Mouse (Mus musculus) small intestine, adult 2 months (tissue): Measurements from ENCODE around the gene Spag8. TPM values are rescaled to one million over a fixed set of nuclear protein-coding genes. Genes with fewer than 3 reads are reported as not detected.

Source experiments
- H3K27ac ChIP-seq: fragments of 200-500 bp; 2 replicates; pipeline ENCODE4 v1.5.1; 2012; ENCODE audit warnings: low read depth, low read length, control low read depth, inconsistent platforms; ENCODE audit not compliant: insufficient read depth
- H3K27me3 ChIP-seq: fragments of 200-500 bp; 2 replicates; pipeline ENCODE4 v1.6.1; 2012; ENCODE audit warnings: mild to moderate bottlenecking, moderate library complexity, low read length, inconsistent platforms; ENCODE audit not compliant: control insufficient read depth, insufficient read depth
- H3K36me3 ChIP-seq: fragments of 200-500 bp; 2 replicates; pipeline ENCODE4 v1.6.1; 2012; ENCODE audit warnings: mild to moderate bottlenecking, low read length, control low read depth, inconsistent platforms; ENCODE audit not compliant: control insufficient read depth, insufficient read depth
- H3K4me1 ChIP-seq: fragments of 200-500 bp; 2 replicates; pipeline ENCODE4 v1.6.1; 2012; ENCODE audit warnings: low read length, inconsistent platforms, mixed read lengths; ENCODE audit not compliant: control insufficient read depth, insufficient read depth, insufficient read length
- H3K4me3 ChIP-seq: fragments of 200-500 bp; 2 replicates; pipeline ENCODE4 v1.5.1; 2012; ENCODE audit warnings: low read depth, mild to moderate bottlenecking, control low read depth, inconsistent platforms, low read length, moderate library complexity
- CTCF ChIP-seq: fragments of 200-500 bp; IDR thresholded peaks from 2 replicates; pipeline ENCODE4 v1.5.1; 2012; ENCODE audit warnings: low read depth, mild to moderate bottlenecking, control low read depth, inconsistent platforms, low read length, moderate library complexity, mixed read lengths; ENCODE audit not compliant: insufficient replicate concordance, insufficient read length; ENCODE audit errors: extremely low read depth
- POLR2A ChIP-seq: fragments of 200-500 bp; IDR thresholded peaks from 2 replicates; pipeline ENCODE4 v1.6.1; 2012; ENCODE audit warnings: low read depth, mild to moderate bottlenecking, control low read depth, inconsistent platforms, low read length, moderate library complexity
- WGBS: fragments of 180-500 bp; shearing (Covaris S2); methylation state at CpG from one replicate; pipeline ENCODE4 v1.1.7; 2018; 5-methylcytosine and 5-hydroxymethylcytosine counted together
- polyA plus RNA-seq: library from polyadenylated mRNA; depleted of rRNA; stranded (reverse); fragments of >200 nt; gene quantifications from 2 replicates; pipeline ENCODE4 v1.2.3, GENCODE M21; 2012; rRNA removed

The Spag8 gene
- 0.39 and 0.63 TPM in 2 replicates for polyA plus RNA-seq

DNA sequence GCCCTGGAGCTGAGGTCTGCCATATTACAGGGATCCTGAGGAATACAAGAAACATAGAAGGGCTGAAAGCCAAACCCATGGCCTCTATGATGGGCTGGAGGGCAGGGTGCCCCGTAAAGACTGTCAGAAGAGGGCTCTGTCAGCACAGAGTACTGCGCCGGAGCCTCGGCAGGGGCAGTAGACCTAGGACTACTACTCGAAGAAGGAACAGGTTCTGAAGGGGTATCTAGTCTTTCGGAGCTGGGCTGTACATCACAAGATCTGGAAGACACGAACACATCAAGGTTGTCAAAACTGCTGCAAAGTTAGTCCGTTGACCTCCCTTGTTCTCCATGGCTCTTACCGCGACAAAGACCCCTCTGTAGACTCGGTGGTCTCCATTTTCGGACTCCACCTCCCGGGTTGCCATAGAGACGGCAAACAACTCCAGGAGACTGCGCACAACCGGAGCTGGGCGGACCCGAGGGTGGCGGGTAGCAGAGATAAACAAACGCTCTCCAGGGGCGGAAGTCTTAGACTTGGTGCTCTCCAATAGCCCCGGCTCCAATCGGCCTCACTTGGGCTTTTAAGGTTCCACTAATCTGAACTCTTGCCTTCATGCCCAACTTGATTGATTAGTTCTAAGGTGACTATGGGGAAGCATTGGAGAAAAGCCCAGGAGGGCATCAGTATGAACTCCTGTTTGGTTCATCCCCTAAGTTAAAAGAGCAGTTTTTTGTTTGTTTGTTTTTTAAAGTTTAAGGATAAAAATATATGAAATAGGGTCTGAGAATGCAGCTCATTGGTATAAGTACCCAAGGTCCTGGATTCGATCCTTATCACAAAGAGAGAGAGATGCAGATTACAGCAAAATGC is at the start of gene Spag8:
Gene Spag8 (minus strand): TSS at position 434 of the 855 bp plus-strand sequence.
- H3K4me3 ChIP-seq, result peak within 1 kb of the TSS; percentile 17
- TF ChIP-seq POLR2A (no peak), CTCF (no peak)
- H3K27ac ChIP-seq, result no peak within 1 kb of the TSS
- WGBS, result 36% methylated on average over 24 of the region's 24 CpGs
- no peaks in the 10 kb centered on the region for H3K27me3 ChIP-seq
- no peaks in the 10 kb centered on the region for H3K36me3 ChIP-seq
- no peaks in the 10 kb centered on the region for H3K4me1 ChIP-seq

- Histone ChIP-seq H3K36me3 (no peaks in the 10 kb centered on the region), H3K4me3 (no peak within 1 kb of the TSS), H3K27ac (no peak within 1 kb of the TSS), H3K27me3 (no peaks in the 10 kb centered on the region), H3K4me1 (no peaks in the 10 kb centered on the region)
- TF ChIP-seq POLR2A (no peak), CTCF (no peak)
- WGBS, result 75% methylated on average over 6 of the region's 6 CpGs
Observed at GRCm38 (mm10) chr4:43700707-43701106, 47.3 kb upstream of the Spag8 start, which contains the start of gene Olfr70. Olfr70 (minus strand) TSS chr4:43700807.

DNA sequence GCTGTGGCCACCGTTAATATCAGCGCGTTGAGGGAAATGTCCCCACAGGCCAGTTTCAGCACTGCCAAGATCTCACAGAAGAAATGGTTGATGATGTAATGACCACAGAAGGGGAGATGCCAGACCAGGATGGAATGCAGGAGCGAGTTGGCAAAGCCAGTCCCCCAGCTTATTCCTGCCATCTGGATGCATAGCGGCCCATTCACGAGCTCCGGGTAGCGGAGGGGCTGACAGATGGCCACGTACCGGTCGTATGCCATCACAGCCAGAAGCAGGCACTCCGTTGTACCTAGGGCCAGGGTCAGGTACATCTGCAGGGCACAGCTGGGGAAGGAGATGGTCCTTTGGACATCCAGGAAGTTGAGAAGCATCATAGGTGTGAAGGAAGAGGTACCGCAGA is 43.2 kb upstream of the Spag8 start:
- no peaks in the 10 kb centered on the region for H3K36me3 ChIP-seq
- peaks cover 5% of the 10 kb centered on the region for H3K4me1 ChIP-seq
- 93% methylated on average over 13 of the region's 13 CpGs for WGBS
- TF ChIP-seq CTCF (no peak), POLR2A (no peak)
- H3K27ac ChIP-seq, result no peak overlapping the region
- H3K27me3 ChIP-seq, result no peaks in the 10 kb centered on the region
- H3K4me3 ChIP-seq, result no peak overlapping the region

- Histone ChIP-seq H3K27ac (no peak overlapping the region), H3K27me3 (no peaks in the 10 kb centered on the region), H3K36me3 (no peaks in the 10 kb centered on the region), H3K4me3 (no peak overlapping the region), H3K4me1 (peaks cover 5% of the 10 kb centered on the region)
- TF ChIP-seq POLR2A, result no peak
- no peak for TF ChIP-seq CTCF
- 11% methylated on average over 9 of the region's 9 CpGs for WGBS
Observed at GRCm38 (mm10) chr4:43695249-43695671, 41.9 kb upstream of the Spag8 start.

DNA sequence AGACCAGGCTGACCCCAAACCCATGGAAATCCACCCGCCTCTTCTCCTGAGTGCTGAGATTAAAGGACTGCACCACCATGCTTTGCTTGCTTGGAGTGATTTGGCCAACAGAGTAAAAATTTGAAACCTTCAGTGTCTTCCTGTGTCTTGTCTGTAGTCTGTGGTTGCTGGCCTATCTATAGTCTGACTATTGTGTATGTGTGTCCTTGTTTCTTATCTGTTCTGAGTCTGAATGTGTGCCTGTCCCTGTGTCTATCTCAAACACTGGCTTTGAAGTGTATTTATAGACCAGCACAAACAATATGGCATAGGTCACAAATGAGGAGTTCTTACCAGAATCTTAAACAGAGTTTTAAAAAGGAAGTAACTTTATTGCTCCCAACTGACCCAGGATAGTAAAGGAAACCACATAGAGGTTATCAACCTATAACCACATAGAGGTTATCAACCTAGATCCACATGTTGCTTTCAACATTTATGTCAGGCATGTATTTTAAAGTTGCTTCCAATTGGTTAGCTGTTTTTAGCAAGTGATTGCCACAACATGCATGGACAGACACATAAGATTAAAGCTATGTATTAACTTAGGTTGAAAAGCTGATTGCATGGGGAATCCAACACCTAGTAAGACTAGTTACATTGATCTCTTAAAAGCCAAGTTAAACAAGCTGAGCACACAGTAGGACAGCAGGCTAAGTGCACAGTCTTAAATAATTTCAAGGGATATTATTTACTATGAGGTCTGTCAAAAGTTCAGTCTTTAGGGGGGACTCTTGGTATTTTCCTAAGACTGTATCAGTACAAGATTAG is 41.2 kb upstream of the Spag8 start:
- TF ChIP-seq CTCF (no peak), POLR2A (no peak)
- H3K4me1 ChIP-seq, result peaks cover 5% of the 10 kb centered on the region

DNA sequence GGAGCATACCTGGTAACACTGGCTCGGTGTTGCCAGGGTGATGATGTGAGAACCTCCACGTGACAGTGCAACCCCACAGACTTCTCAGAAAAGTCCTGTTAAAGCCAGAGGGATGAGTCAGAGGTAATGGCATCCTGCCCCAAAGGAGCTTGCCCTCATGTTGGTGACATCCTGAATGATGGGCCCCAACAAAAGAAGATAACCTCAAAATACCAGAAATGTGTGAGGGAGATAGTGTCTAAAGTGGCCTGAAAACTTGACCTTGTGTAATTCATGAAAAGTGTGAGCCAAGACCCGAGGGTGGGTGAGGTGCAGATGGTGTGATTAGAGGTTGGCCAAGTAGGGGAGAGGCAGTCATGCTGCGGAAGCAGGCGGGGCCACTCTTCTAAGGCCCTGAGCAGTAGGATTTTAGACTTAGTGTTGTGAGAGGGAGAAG is 40.4 kb upstream of the Spag8 start:
- WGBS, result 59% methylated on average over 5 of the region's 5 CpGs
- Histone ChIP-seq H3K36me3 (no peaks in the 10 kb centered on the region), H3K27ac (no peak overlapping the region), H3K4me3 (no peak overlapping the region), H3K27me3 (no peaks in the 10 kb centered on the region), H3K4me1 (peaks cover 5% of the 10 kb centered on the region)
- no peak for TF ChIP-seq CTCF
- TF ChIP-seq POLR2A, result no peak

More for the DNA sequence above, 41.2 kb upstream of the Spag8 start:
- H3K36me3 ChIP-seq, result no peaks in the 10 kb centered on the region
- H3K4me3 ChIP-seq, result no peak overlapping the region
- WGBS, result 79% methylated on average over 1 of the region's 1 CpGs
- no peak overlapping the region for H3K27ac ChIP-seq
- no peaks in the 10 kb centered on the region for H3K27me3 ChIP-seq

DNA sequence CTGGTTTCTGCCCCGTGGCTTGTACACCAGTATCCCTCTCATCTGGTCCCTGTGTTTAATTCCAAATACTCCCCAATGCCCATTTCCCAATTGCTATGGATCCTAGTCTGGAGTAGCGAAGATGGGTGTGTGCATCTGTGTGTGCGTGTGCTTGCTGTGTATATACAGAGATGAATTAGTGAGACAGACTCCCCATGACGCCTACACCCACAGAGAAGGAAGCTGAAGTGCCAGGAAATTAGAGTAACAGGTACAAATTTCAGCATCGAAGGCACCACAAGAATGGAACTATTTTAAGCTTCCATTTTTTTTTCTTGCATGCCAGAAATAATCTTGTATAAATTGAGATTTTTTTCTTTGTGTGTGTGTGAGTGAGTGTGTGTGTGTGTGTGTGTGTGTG is 37.6 kb upstream of the Spag8 start:
- TF ChIP-seq POLR2A (no peak), CTCF (no peak)
- Histone ChIP-seq H3K4me3 (no peak overlapping the region), H3K4me1 (peaks cover 5% of the 10 kb centered on the region), H3K27ac (no peak overlapping the region), H3K27me3 (no peaks in the 10 kb centered on the region; the same call in 1 of the 2 replicates), H3K36me3 (no peaks in the 10 kb centered on the region)
- WGBS, result 76% methylated on average over 5 of the region's 5 CpGs
